Mouse (Mus musculus) bone marrow, adult 2 months (tissue): ENCODE measurements around the gene Dleu7. TPM values are rescaled to one million over a fixed set of nuclear protein-coding genes. Genes with fewer than 3 reads are reported as not detected.

Experiments
- H3K27ac ChIP-seq: fragments of 200-500 bp; 2 replicates; pipeline ENCODE4 v1.5.1; 2012; ENCODE audit warnings: low read depth, mild to moderate bottlenecking, control low read depth, inconsistent platforms, low read length; ENCODE audit not compliant: control insufficient read depth, poor library complexity, insufficient read depth
- H3K4me1 ChIP-seq: fragments of 200-500 bp; 2 replicates; pipeline ENCODE4 v1.6.1; 2011; ENCODE audit warnings: low read length; ENCODE audit not compliant: control insufficient read depth, insufficient read depth
- H3K4me3 ChIP-seq: fragments of 200-500 bp; replicated peaks from 2 replicates; pipeline ENCODE3; 2011; ENCODE audit warnings: mild to moderate bottlenecking, low read depth, low read length, control low read depth; ENCODE audit not compliant: control insufficient read depth
- CTCF ChIP-seq: fragments of 200-500 bp; IDR thresholded peaks from 2 replicates; pipeline ENCODE4 v1.5.1; 2011; ENCODE audit warnings: low read length, control low read depth; ENCODE audit not compliant: control insufficient read depth, insufficient read depth
- POLR2A ChIP-seq: fragments of 200-500 bp; IDR thresholded peaks from 2 replicates; pipeline ENCODE4 v1.6.1; 2011; ENCODE audit warnings: low read depth, mild to moderate bottlenecking, control low read depth, low read length, borderline replicate concordance; ENCODE audit not compliant: control insufficient read depth
- WGBS: fragments of 180-500 bp; shearing (Covaris S2); methylation state at CpG from one replicate; pipeline ENCODE4 v1.1.7; 2018; 5-methylcytosine and 5-hydroxymethylcytosine counted together
- polyA plus RNA-seq: library from polyadenylated mRNA; stranded (reverse); fragments of >200 nt; gene quantifications from 2 replicates; pipeline ENCODE4 v1.2.4, GENCODE M21; 2011; ENCODE audit warnings: low replicate concordance; ENCODE audit not compliant: missing spikeins, insufficient read depth, insufficient read length

Gene Dleu7
- polyA plus RNA-seq, 1 experiment: not detected

DNA sequence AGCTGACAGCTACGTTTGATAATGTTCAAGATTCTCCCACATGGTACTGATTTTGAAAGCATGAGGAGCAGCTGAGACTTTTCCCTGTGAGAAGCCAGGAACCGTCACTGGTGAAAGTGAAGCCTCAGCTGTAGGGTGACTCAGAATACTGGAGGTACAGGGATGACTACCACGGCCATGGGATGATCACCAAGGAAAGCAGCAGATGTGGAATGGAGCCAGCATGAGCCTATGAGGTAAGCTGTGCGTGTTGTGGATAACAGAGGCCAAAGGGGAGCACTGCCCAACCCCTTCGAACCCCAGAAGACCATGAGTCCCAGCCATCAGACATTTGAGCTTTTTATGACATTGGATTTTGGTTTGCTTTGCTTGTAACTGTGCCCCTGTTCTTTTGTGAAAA is 36.8 kb downstream of the Dleu7 start:
- Histone ChIP-seq H3K4me1 (no peaks in the 10 kb centered on the region), H3K27ac (no peak overlapping the region), H3K4me3 (no peak overlapping the region)
- TF ChIP-seq CTCF: no peak
- TF ChIP-seq POLR2A: no peak
- WGBS: 78% methylated on average over 5 of the region's 5 CpGs

DNA sequence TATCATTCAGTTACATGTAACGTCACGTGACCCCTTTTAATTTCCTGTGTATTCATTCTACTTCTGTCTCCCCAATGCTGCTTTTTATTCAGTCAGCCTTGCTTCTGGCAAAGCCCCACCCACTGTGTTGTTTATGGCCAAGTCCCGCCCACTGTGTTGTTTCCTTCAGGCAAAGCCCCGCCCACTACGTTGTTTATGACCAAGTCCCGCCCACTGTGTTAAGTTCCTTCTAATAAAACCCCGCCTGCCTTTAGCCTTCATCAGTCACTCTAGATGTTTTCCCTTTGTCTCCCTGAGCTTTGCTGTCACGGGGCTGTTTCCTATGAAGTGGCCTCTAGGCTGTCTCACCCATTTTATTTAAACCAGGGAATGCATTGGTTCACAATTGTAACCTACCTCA is 38.5 kb downstream of the Dleu7 start:
- H3K4me1 ChIP-seq: no peaks in the 10 kb centered on the region
- TF ChIP-seq POLR2A (no peak), CTCF (no peak)
- 49% methylated on average over 8 of the region's 8 CpGs for WGBS
- H3K4me3 ChIP-seq: no peak overlapping the region
- no peak overlapping the region for H3K27ac ChIP-seq

- Histone ChIP-seq H3K4me3 (no peak overlapping the region), H3K27ac (no peak overlapping the region), H3K4me1 (no peaks in the 10 kb centered on the region)
- 8% methylated on average over 4 of the region's 4 CpGs for WGBS
- peak; percentile 39; the same call in 1 of the 2 replicates for TF ChIP-seq CTCF
- TF ChIP-seq POLR2A: no peak
Measured at GRCm38 (mm10) chr14:62251999-62252398, 40.8 kb downstream of the Dleu7 start.

- no peak for TF ChIP-seq CTCF
- no peak for TF ChIP-seq POLR2A
- no peak overlapping the region for H3K27ac ChIP-seq
- no peaks in the 10 kb centered on the region for H3K4me1 ChIP-seq
- WGBS: 77% methylated on average over 3 of the region's 3 CpGs
- no peak overlapping the region for H3K4me3 ChIP-seq
Measured at GRCm38 (mm10) chr14:62250046-62250445, 42.8 kb downstream of the Dleu7 start.

DNA sequence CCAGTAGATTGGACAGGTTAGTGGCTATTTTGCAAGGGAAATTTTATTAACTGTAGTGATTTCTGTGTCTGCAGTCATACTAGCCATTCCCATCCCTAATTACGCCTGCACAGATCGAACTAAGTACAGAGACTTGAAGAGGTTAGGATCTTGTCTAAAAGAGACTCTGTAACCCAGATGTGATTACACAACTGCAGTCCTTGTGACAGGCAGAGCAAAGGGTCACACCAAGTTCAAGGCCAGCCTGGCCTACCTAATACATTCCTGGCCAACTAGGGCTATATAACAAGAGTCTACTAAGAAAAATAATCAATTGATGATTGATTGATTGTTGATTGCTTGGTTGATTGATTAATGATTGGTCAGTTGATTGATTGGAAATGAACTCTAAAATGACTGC is 43.6 kb downstream of the Dleu7 start:
- WGBS: 71% methylated on average over 2 of the region's 2 CpGs
- Histone ChIP-seq H3K4me3 (no peak overlapping the region), H3K27ac (no peak overlapping the region)

GRCm38 (mm10) chr14:62248796-62249195 is 44.1 kb downstream of the Dleu7 start:
- Histone ChIP-seq H3K27ac (no peak overlapping the region; the same call in 1 of the 2 replicates), H3K4me3 (no peak overlapping the region), H3K4me1 (no peaks in the 10 kb centered on the region; the same call in 1 of the 2 replicates)
- WGBS: 79% methylated on average over 10 of the region's 10 CpGs
- TF ChIP-seq CTCF (no peak), POLR2A (no peak)

More for the DNA sequence above, 43.6 kb downstream of the Dleu7 start:
- no peaks in the 10 kb centered on the region; the same call in 1 of the 2 replicates for H3K4me1 ChIP-seq
- TF ChIP-seq CTCF (no peak), POLR2A (no peak)

- H3K4me3 ChIP-seq: no peak overlapping the region
- no peaks in the 10 kb centered on the region; the same call in 1 of the 2 replicates for H3K4me1 ChIP-seq
- 87% methylated on average over 7 of the region's 7 CpGs for WGBS
- TF ChIP-seq POLR2A (no peak), CTCF (no peak)
- H3K27ac ChIP-seq: no peak overlapping the region
Measured at GRCm38 (mm10) chr14:62248345-62248744, 44.5 kb downstream of the Dleu7 start.

DNA sequence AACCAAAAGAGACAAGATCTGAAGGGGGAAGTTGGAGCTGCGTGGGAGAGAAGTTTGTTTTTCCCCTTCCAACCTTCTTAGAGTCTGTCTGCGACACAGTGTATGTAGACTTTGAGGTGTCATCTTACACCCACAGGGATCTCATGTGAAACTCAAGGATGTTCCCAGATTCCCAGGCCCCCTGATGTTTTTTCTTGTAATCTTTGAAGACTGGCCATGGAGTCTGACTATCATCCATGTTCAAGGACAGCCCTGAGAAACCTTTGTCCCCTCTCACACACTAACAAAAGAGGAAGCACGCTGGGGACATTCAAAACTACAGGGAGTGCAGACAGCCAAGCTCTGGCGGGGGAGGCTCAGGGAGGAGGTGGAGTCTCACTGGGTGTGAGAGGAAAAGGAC is 47.3 kb downstream of the Dleu7 start:
- WGBS: 5% methylated on average over 4 of the region's 4 CpGs
- no peaks in the 10 kb centered on the region; the same call in 1 of the 2 replicates for H3K4me1 ChIP-seq
- TF ChIP-seq CTCF (no peak), POLR2A (no peak)
- H3K27ac ChIP-seq: no peak overlapping the region
- no peak overlapping the region for H3K4me3 ChIP-seq

- Histone ChIP-seq H3K4me1 (no peaks in the 10 kb centered on the region; the same call in 1 of the 2 replicates), H3K4me3 (no peak overlapping the region), H3K27ac (no peak overlapping the region)
- TF ChIP-seq POLR2A: no peak
- TF ChIP-seq CTCF: no peak
- 63% methylated on average over 2 of the region's 2 CpGs for WGBS
Measured at GRCm38 (mm10) chr14:62243530-62243929, 49.3 kb downstream of the Dleu7 start.
